Mouse (Mus musculus): ENCODE results near the gene Rab25.

Gene Rab25

GRCm38 (mm10) chr3:88570341-88570740 is 22.2 kb upstream of the Rab25 start:
- no peak for TF ChIP-seq GATA4 (IDR thresholded peaks at IDR 0.05; ENCODE audit: insufficient replicate concordance, low read length)

DNA sequence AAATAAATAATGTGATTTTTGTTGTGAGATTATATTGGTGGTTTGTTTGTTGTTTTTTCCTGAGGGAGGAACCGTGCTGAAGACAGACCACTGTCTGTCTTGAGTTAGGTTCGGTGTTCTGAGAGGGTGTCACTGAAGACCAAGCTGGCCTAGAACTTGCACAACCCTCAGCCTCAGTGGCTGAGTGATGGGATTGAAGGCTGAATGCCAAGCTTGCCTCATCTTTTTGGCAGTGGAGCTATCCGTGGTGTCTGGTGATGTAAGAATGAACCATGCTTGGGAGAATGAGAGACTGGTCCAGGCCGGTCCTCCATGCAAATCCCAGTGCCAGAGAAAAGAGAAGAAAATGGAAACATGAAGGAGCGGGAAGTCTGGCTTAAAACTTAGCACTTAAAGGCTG is 21.6 kb upstream of the Rab25 start:
- TF ChIP-seq GATA4 (IDR thresholded peaks at IDR 0.05; ENCODE audit: insufficient replicate concordance, low read length) = no peak

GRCm38 (mm10) chr3:88569093-88569492 is 21.0 kb upstream of the Rab25 start:
- TF ChIP-seq GATA4 (IDR thresholded peaks at IDR 0.05; ENCODE audit: insufficient replicate concordance, low read length) = no peak

GRCm38 (mm10) chr3:88568615-88569014 is 20.5 kb upstream of the Rab25 start:
- no peak for TF ChIP-seq GATA4 (IDR thresholded peaks at IDR 0.05; ENCODE audit: insufficient replicate concordance, low read length)

DNA sequence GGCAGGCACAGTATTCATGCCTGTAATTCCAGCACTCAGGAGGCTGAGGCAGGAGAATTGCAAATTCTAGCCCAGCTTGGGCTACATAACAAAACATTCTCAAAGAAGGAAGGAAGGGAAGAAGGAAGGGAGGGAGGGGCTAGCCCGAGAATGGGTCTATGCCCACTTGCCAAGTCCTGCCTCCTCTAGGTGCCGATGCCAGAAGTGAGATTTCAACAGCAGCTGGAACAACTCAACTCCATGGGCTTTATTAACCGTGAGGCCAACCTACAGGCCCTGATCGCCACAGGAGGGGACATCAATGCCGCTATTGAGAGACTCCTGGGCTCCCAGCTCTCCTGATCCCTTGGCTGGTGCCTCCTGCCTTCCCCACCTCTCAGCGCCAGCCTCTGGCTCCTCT is 19.8 kb upstream of the Rab25 start:
- no peak for TF ChIP-seq GATA4 (IDR thresholded peaks at IDR 0.05; ENCODE audit: insufficient replicate concordance, low read length)

DNA sequence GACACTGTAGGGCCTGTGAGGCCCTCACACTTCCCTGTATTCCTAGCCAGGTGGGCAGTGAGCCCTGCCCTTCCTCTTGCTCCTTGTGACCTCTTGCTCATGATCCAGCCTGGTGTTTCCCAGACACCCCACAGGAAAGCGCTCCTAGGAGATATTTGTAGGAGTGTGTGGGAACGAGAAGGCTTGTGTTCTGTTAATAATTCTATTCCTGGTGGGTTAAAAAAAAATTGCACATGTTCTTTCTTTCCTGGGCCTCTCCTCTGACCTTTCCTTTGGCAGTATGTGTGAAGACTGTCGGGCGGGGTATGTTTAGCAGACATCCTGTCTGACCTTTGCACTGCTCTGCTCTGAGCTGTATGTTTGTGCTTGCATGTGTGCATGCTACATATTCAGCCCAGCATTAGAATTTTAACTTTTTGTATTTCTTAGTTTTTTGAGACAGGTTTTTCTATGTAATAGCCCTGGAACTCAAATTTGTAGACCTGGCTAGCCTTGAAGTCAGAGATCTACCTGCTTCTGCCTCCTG is 18.5 kb upstream of the Rab25 start:
- TF ChIP-seq GATA4 (IDR thresholded peaks at IDR 0.05; ENCODE audit: insufficient replicate concordance, low read length) = no peak

GRCm38 (mm10) chr3:88566116-88566515 is 18.0 kb upstream of the Rab25 start:
- TF ChIP-seq GATA4 (IDR thresholded peaks at IDR 0.05; ENCODE audit: insufficient replicate concordance, low read length) = no peak

GRCm38 (mm10) chr3:88563966-88564365 is 15.9 kb upstream of the Rab25 start:
- no peak for TF ChIP-seq GATA4 (IDR thresholded peaks at IDR 0.05; ENCODE audit: insufficient replicate concordance, low read length)

- no peak for TF ChIP-seq GATA4 (IDR thresholded peaks at IDR 0.05; ENCODE audit: insufficient replicate concordance, low read length)
Observed at GRCm38 (mm10) chr3:88563442-88563841, 15.3 kb upstream of the Rab25 start.

- TF ChIP-seq GATA4 (IDR thresholded peaks at IDR 0.05; ENCODE audit: insufficient replicate concordance, low read length) = no peak
Observed at GRCm38 (mm10) chr3:88561989-88562388, 13.9 kb upstream of the Rab25 start.

- no peak for TF ChIP-seq GATA4 (IDR thresholded peaks at IDR 0.05; ENCODE audit: insufficient replicate concordance, low read length)
Observed at GRCm38 (mm10) chr3:88559596-88559995, 11.5 kb upstream of the Rab25 start.

DNA sequence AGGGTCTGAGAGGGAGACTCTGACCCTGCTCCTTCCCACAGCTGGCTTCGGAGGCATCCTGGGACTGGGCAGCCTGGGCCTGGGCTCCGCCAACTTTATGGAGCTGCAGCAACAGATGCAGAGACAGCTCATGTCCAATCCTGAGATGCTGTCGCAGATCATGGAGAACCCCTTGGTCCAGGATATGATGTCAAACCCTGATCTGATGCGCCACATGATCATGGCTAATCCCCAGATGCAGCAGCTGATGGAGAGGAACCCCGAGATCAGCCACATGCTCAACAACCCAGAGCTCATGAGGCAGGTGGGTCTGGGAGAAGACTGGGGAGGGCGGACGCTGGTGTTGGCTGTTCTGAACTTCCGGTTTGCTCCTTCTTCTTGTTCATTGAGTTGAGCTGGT is 8.5 kb upstream of the Rab25 start:
- TF ChIP-seq GATA4 (IDR thresholded peaks at IDR 0.05; ENCODE audit: insufficient replicate concordance, low read length) = no peak

GRCm38 (mm10) chr3:88555731-88556130 is 7.6 kb upstream of the Rab25 start:
- TF ChIP-seq GATA4 (IDR thresholded peaks at IDR 0.05; ENCODE audit: insufficient replicate concordance, low read length) = no peak

GRCm38 (mm10) chr3:88555069-88555605 is 7.0 kb upstream of the Rab25 start:
- no peak for TF ChIP-seq GATA4 (IDR thresholded peaks at IDR 0.05; ENCODE audit: insufficient replicate concordance, low read length)

DNA sequence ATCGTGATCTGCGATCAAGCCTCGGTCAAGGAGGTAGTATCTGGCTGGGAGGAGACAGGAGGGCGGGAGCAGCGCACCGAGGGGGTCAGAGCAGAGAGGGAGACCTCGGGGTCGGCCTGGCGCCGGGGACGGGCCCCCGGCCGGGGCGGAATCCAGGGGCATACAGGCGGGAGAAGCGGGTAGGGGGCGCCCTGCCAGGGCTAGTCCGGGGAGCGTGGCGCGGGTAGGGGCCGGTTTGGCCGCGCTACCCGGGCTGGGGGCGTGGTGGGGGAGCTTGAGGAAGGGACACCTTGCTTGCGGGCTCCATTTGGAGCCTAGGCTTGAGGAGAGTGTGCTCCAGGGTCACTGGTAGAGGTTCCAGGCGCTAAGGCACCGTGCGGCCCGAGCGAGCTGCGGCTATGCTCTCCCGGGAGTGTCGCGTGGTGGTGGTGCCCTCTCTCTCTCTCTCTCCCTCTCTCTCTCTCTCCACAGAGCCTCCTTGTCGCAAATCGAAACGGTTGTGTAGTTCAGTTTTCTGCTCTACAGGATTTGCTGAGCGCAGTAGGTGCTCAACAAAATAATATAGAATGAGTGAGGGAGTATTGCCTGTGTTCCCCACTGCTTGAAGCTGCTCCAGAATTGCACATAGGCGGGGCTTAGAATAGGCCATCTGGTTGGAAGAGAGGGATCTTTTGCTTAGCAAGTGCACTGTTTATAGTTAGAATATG is 5.9 kb upstream of the Rab25 start:
- no peak for TF ChIP-seq GATA4 (IDR thresholded peaks at IDR 0.05; ENCODE audit: insufficient replicate concordance, low read length)

- no peak for TF ChIP-seq GATA4 (IDR thresholded peaks at IDR 0.05; ENCODE audit: insufficient replicate concordance, low read length)
Observed at GRCm38 (mm10) chr3:88553525-88553879, 5.4 kb upstream of the Rab25 start, which contains the start of gene Ubqln4. Gene Ubqln4 (plus strand): TSS chr3:88553758.
